ENCODE assay signal across 9 mouse cellular contexts in genomic region chr4:47138967-47139777, GRCm38 (mm10). TPM values are rescaled to one million over a fixed set of nuclear protein-coding genes. Genes with fewer than 3 reads are reported as not detected.
DNase-seq lines count a peak whose midpoint lies in the region; ATAC-seq lines count a peak whose summit lies in the region.
"Had no signal": no experiment of that assay in that cellular context is flagged by ENCODE, and none has a peak within 500 bp of the region (broad histone marks: within the 10 kb centered on the region; RNA-seq: fewer than 3 reads in every experiment).

No protein-coding gene starts in this region.

- no peak overlapping the region for H3K27ac ChIP-seq in hindbrain, embryonic 11.5 days (ENCODE audit: low read depth, low read length)
- H3K27ac ChIP-seq in hindbrain, embryonic 12.5 days: no peak overlapping the region
- no peak overlapping the region for H3K27ac ChIP-seq in intestine, embryonic 16.5 days (ENCODE audit: low read length)

- DNase-seq in hindbrain, embryonic 11.5 days (ENCODE audit: low spot score): peak; percentile 32
- DNase-seq in embryo, embryonic 9.5 days (ENCODE audit: extremely low spot score): peak; percentile 70
- DNase-seq in lung, postnatal 14 days: peak; percentile 20
- no peak for DNase-seq in natural killer cell, adult 2 months (ENCODE audit: low spot score in 2 of 2)
- DNase-seq in right cerebral cortex, postnatal 10 days (ENCODE audit: low spot score in 2 of 2): no peak
- DNase-seq in cerebellum, postnatal 36 days: no peak
- DNase-seq: cerebellum, adult 8-10 months had no signal

- H3K27me3 ChIP-seq in hindbrain, embryonic 11.5 days (ENCODE audit: control insufficient read depth, insufficient read depth, low read length): no peaks in the 10 kb centered on the region
- no peaks in the 10 kb centered on the region for H3K27me3 ChIP-seq in hindbrain, embryonic 12.5 days
- H3K27me3 ChIP-seq in intestine, embryonic 16.5 days (replicated peaks; ENCODE audit: control insufficient read depth, insufficient read depth, low read length): no peaks in the 10 kb centered on the region

- H3K9ac ChIP-seq in hindbrain, embryonic 11.5 days (ENCODE audit: low read depth, low read length): no peak overlapping the region
- H3K9ac ChIP-seq in hindbrain, embryonic 12.5 days: no peak overlapping the region
- H3K9ac ChIP-seq in intestine, embryonic 16.5 days (ENCODE audit: low read depth, low read length): no peak overlapping the region

- no peaks in the 10 kb centered on the region for H3K9me3 ChIP-seq in hindbrain, embryonic 11.5 days (ENCODE audit: control insufficient read depth, low read length)
- no peaks in the 10 kb centered on the region for H3K9me3 ChIP-seq in hindbrain, embryonic 12.5 days (replicated peaks)
- no peaks in the 10 kb centered on the region for H3K9me3 ChIP-seq in intestine, embryonic 16.5 days (ENCODE audit: control insufficient read depth, low read length)

- H3K4me1 ChIP-seq in hindbrain, embryonic 11.5 days (replicated peaks; ENCODE audit: control insufficient read depth, insufficient read depth, low read length): 0 out of 2 replicates have a peak, but pooled peaks cover 3% of the 10 kb centered on the region
- H3K4me1 ChIP-seq in hindbrain, embryonic 12.5 days: peaks cover 16% of the 10 kb centered on the region
- no peaks in the 10 kb centered on the region for H3K4me1 ChIP-seq in intestine, embryonic 16.5 days (ENCODE audit: control insufficient read depth, insufficient read depth, low read length)

- no peak overlapping the region for H3K4me2 ChIP-seq in hindbrain, embryonic 11.5 days (replicated peaks; ENCODE audit: low read depth, low read length)
- no peak overlapping the region for H3K4me2 ChIP-seq in hindbrain, embryonic 12.5 days (replicated peaks)
- no peak overlapping the region for H3K4me2 ChIP-seq in intestine, embryonic 16.5 days (ENCODE audit: low read depth, low read length)

- WGBS in hindbrain, embryonic 11.5 days: 33% methylated on average over 9 of the region's 9 CpGs
- 32% methylated on average over 9 of the region's 9 CpGs for WGBS in hindbrain, embryonic 12.5 days
- WGBS in intestine, embryonic 16.5 days: 37% methylated on average over 9 of the region's 9 CpGs

- ATAC-seq in hindbrain, embryonic 11.5 days (ENCODE audit: low FRiP score): no peak
- ATAC-seq in hindbrain, embryonic 12.5 days (ENCODE audit: low FRiP score): no peak
- ATAC-seq in intestine, embryonic 16.5 days: 0 out of 2 replicates have a peak, but pooled peaks have one; percentile 26

- no peak overlapping the region for H3K4me3 ChIP-seq in hindbrain, embryonic 11.5 days (ENCODE audit: low read depth, low read length)
- H3K4me3 ChIP-seq in hindbrain, embryonic 12.5 days: no peak overlapping the region
- no peak overlapping the region for H3K4me3 ChIP-seq in intestine, embryonic 16.5 days (ENCODE audit: low read length)

- no peaks in the 10 kb centered on the region for H3K36me3 ChIP-seq in hindbrain, embryonic 11.5 days (ENCODE audit: control insufficient read depth, insufficient read depth, low read length)
- no peaks in the 10 kb centered on the region for H3K36me3 ChIP-seq in hindbrain, embryonic 12.5 days
- no peaks in the 10 kb centered on the region for H3K36me3 ChIP-seq in intestine, embryonic 16.5 days (ENCODE audit: control insufficient read depth, insufficient read depth, low read length)

RNA-seq across cellular contexts. Expression of gene Galnt12, which starts 47.5 kb away (rescaled TPM):
- polyA plus RNA-seq in hindbrain, embryonic 11.5 days (2014; fragmentation: Nextera tagmentation; extraction: Ambion mirVana): 2.7 and 2.8 TPM in 2 replicates
- 2.3 and 3.4 TPM in 2 replicates for polyA plus RNA-seq in hindbrain, embryonic 12.5 days (2016; fragmentation: Nextera tagmentation; extraction: Ambion mirVana)
- 21.0 and 21.4 TPM in 2 replicates for polyA plus RNA-seq in intestine, embryonic 16.5 days (2015; fragmentation: Nextera tagmentation; extraction: Ambion mirVana)

Comparison
In these comparisons a context has a peak if more than half of its experiments do, and no peak if none do; other contexts are left out.
1. DNase-seq: peak in hindbrain, embryonic 11.5 days (single experiment), embryo, embryonic 9.5 days (single experiment) and lung, postnatal 14 days (single experiment); none in natural killer cell, adult 2 months (0 of 2), right cerebral cortex, postnatal 10 days (0 of 2) and cerebellum, postnatal 36 days (0 of 2).